Mouse (Mus musculus) cerebellum, postnatal 25 days (tissue): ENCODE data around the gene Polk.

Experiments
- DNase-seq, 2 experiments: peaks; one replicate each; pipeline ENCODE4 v3.0.0; 2021; ENCODE audit warnings: mixed read lengths in 2 of 2

Gene Polk

DNA sequence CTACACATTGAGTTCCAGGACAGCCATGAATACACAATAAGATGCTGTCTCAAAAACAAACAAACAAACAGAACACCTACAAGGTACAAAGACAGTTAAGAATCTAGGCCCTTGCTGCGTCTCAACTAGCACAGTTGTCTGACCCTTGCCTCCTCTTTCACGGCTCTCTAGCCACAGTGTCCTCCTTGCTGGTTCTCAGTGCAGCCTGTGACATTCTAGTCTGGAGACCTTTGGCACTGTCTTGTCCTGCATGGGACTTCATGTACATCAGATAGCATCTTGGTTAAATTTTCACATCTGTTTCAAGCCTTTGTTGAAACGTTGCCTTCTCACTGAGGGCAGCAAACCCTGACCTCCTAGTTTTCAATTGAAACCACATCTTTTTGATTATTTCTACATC, 13.6 kb downstream of the Polk start:
- DNase-seq: no peak

GRCm38 (mm10) chr13:96527856-96528255, 14.5 kb downstream of the Polk start:
- DNase-seq: no peak

GRCm38 (mm10) chr13:96527022-96527421, 15.4 kb downstream of the Polk start:
- DNase-seq: no peak

DNA sequence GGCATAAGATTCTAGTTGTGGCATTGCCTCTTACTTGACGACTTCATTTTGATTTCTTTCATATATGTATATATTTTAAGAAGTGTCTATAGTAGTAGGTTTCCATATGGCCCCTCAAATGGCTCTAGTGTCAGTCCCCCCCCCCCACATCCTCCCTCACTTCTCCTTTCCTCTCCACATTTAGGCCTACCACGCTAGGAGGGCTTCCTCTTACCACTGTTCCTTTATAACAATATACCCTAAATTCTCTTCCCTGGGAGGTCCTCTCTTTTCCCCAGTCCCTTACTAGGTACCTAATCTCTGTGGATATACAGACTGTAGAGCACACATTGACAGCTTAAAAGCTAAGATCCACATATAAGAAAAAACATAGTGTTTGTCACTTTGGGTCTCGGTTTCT, 21.1 kb downstream of the Polk start:
- DNase-seq: no peak

DNA sequence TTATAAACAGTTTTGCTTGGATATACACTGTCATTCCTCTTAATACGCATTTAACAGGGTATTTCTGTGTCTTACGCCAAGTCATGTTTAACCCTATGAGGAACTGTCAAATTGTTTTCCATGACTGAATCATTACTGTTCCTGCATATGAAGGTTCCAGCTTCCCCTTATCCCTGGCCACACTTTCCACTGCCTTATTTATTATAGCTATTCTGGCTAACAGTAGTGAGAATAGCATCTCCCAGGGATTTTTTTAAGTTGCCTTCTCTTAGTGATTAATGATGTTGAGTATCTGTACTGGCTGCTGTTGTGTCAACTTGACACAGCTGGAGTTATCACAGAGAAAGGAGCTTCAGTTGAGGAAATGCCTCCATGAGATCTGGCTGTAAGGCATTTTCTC, 25.0 kb downstream of the Polk start:
- DNase-seq: no peak

- no peak for DNase-seq
Observed at GRCm38 (mm10) chr13:96516249-96516648, 26.1 kb downstream of the Polk start.

DNA sequence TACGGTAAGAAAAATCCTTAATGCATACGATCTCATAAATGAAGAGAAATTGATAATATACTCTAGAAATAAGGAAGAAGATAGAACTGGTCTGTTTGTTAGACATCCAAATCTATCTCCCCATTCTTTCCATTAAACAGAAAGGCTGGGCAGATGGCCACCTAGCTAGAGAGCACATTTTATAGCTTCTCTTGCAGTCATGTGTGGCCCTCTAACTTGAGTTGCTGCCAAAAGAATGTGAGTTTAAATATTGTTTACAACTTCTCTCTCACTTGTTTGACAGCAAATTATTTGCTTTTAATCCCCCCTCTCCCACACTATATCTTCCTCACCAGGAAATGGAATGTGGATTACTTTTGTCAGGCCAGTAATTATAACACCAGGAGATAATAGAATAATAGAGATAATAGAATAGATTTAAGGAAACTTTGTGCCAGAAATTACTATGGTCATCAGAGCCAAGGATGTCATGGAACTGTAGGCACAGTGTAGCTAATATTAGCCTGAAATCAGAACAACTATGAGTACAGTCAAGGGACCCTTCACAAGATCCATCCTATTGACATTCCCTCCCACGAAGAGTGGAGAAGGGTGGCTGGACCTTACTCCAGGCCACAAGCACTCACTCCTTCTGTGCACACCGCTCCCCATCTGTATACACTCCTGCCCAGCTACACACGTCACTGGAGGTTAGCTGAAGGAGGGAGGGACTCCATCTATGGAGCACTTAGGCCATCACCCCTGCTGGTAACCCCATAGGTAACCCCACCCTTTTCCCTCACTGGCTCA, 28.0 kb downstream of the Polk start:
- no peak for DNase-seq

- no peak for DNase-seq
Observed at GRCm38 (mm10) chr13:96511893-96512292, 30.5 kb downstream of the Polk start.

DNA sequence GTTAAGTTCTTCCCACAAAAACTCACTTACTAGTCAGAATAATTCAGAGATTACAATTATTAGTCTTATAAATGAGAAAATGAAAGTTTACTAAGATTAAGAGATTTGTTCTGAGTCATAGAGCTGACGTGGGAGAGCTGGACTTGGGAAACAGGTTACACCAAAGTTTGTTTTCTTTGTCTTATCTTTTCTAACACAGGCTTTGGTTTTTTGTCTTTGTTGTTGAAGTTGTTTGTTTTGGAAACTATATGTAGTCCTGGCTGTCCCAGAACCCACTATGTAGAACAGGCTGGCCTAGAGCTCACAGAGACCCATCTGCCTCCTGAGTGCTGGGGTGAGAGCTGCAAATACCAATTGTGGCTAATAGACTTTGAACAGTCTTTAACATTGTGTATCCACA, 31.1 kb downstream of the Polk start:
- no peak for DNase-seq

DNA sequence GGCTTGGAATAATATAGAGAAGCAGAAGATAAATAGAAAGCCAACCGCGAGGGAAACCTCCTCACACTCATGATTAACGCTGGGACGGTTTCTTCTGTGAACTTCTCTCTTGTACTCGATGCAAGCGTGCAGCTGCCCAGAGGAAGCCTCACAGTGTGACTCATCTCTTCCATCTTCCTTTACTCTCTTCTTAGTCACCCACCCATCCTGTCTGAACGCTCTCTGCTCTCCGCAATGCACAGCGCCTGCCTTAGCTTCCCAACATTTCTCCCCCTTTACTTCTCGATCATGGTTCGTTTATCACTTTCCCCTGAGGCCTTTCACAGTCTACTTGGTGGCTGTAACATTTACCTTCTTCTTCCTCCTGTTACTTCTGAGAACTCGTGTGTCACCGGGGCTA, 31.7 kb downstream of the Polk start:
- DNase-seq: no peak

DNA sequence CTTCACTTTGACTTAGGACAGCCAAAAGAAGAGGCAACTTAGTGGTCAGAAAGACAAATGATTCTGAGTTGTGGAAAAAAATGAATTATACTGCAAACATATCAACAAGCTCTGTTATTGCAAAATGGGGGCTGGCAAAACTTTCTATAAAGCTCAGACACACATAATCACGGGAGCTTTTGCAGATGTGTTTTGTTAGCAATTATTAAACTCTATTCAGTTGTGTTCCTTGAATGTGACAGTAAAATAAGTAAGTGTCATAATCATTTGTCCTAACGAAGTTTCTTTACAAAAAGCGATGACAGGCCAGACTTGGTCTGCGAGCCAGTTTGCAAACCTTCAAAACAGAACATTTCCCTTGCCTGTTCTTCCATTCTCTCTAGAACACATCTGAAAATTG, 34.8 kb downstream of the Polk start:
- no peak for DNase-seq

GRCm38 (mm10) chr13:96506313-96506712, 36.1 kb downstream of the Polk start:
- DNase-seq: no peak

DNA sequence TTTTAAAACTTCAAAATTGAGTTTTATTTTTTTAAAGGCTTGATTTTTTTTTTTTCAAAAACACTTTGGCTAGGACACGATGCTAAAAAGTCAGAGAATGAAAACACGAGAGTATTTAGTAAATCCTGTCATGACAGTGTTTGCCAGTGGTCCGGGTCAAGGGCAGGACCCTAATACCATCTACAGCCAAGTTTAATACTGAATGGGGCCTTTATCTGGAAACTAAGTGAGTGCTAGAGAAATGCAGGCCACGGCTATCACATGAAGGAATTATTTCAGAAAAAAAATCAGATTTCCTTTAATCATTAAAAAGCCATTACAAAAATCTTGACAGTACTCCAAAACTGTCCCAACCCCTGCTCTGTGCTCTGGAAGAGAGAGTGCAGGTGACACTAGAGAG, 36.7 kb downstream of the Polk start:
- DNase-seq: no peak

GRCm38 (mm10) chr13:96499891-96500290, 42.5 kb downstream of the Polk start:
- no peak for DNase-seq

GRCm38 (mm10) chr13:96496630-96497029, 45.7 kb downstream of the Polk start:
- DNase-seq: no peak

DNA sequence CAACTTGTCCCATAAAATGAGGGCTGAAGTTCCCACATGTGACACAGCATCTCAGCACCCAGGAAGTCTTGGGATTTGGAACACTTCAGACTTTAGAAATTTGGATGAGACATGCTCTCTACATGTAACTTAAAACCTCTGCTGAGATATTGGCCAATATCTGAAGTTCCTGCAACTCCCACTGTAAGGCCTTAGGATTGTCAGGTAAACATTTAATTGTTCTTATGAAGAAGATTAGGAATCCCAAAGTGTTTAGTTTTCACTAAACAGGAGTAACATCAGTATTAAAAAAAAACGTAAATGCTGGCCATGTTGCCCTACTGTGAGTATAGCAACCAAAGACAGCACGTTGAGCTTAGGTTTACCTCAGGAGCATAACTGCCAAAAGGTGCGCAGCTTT, 51.9 kb downstream of the Polk start, which contains the start of gene Gm17622:
Gene Gm17622, plus strand, starts transcription at position 301 of the 400 bp plus-strand sequence.
- DNase-seq: no peak

GRCm38 (mm10) chr13:96487968-96488367, 54.4 kb downstream of the Polk start:
- no peak for DNase-seq

DNA sequence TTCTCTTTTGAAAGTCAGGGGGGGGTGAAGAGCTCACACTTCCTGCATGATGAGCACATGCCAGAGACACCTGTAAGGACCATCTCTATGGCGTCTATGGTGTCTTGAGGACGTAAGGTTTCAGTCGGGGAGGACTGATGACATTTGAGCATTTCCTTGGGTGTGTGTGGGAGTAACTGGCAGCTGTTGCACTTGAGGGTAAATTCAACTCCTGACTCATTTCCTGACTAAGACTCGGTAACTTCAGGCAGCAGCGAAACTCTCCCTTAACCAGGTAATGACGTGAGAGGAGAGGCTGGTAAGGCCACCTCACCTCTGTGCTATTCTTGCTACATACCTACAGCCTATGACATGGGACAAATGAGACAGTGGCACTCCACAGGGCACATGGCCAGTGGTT, 55.1 kb downstream of the Polk start:
- DNase-seq: no peak

DNA sequence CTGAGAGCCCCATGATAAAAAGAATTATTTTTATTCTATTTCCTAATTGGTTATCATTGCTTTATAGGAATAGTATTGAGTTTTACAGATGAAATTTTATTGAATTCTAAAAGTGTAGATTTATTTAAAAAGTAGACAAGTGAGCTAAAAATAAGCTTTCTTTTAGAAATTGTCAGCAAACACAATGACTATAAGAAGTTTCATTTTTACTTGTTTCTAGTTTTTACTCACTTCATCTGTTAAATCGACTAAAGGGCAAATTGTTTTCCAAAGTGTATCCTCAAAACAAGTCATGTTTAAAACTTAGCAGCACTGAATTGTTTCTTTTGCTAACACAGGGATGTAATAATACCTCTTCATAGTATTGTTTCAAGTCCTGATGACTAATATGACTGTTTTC, 63.4 kb downstream of the Polk start:
- DNase-seq: no peak

GRCm38 (mm10) chr13:96477226-96477625, 65.2 kb downstream of the Polk start:
- no peak for DNase-seq

- no peak for DNase-seq
Observed at GRCm38 (mm10) chr13:96470957-96471356, 71.4 kb downstream of the Polk start, which contains the start of gene Ankdd1b. Gene Ankdd1b, minus strand, starts transcription at chr13:96471198.

DNA sequence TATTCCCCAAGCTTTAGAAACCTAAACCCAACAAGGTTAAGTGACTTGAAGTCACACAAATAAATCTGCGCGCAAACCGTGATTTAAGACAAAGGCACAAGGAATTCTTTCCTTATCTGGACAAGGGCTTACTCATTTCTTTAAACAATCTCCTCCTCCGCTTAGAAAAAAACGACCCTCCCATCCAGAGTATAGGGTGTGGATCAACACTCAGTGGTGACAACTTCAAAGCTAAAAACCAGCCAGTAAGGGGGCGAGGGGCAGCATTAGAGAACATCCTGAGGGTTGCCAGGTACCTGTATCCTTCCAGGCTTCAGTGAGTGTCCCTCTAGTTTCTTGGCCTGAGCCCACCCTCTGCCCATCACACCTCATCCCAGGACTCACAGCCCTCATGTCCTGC, 71.8 kb downstream of the Polk start:
- no peak for DNase-seq

DNA sequence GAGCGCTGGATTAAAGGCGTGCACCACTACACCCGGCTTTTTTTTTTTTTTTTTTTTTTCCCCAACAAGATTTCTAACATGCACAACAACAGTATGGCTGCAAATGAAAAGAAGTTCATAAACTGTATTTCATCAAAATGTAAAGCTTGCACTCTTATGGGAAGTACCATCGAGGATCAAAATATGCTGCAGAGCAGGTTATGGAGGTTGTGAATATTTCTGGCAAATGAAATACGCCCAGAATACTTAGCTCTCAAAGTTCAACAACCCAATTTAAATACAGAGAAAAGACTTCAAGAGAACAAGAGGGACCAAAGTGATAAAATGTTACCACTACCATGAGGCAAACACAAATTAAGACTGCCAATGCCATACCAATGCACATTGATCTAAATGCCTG, 73.7 kb downstream of the Polk start:
- no peak for DNase-seq

DNA sequence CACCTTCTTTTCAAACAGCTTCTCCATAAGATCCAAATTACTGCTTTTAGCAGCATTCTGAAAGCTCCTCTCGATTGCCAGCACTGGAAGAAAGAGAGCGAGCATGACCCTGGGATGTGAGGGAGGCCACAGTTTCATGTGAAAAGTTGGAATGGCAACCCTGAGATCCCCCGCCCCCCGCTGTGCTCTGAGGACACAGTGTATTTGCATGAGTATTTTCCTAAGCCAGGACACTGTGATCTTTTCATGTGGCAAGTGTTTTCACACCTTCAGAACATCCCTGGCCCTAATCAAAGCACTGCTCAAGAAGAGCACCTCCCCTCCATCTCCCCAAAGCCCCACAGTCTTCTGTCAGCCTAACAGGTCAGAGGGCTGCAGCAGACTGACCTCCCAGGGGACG, 77.1 kb downstream of the Polk start:
- no peak for DNase-seq

- no peak for DNase-seq
Observed at GRCm38 (mm10) chr13:96462644-96463043, 79.7 kb downstream of the Polk start.
